Mouse (Mus musculus) limb, embryonic 11.5 days (tissue): ENCODE measurements around the gene Fuk. TPM values are rescaled to one million over a fixed set of nuclear protein-coding genes. Genes with fewer than 3 reads are reported as not detected.
"Not testable (repeated sequence)": the region's sequence is repeated elsewhere in the genome, so short reads cannot be mapped to it uniquely, and the experiment has no call there.

ENCODE experiments used
- ATAC-seq: fragments of 200-750 bp; cut with Nextera tagmentation; 2 replicates; pipeline ENCODE4 v1.8.0; 2017; ENCODE audit warnings: low read depth; ENCODE audit not compliant: insufficient number of reproducible peaks, low FRiP score, low TSS enrichment
- DNase-seq: peaks from one replicate; pipeline ENCODE4 v3.0.0-alpha.2; 2015; ENCODE audit warnings: low spot score
- H3K27ac ChIP-seq: fragments of 300-500 bp; sonication (generic); replicated peaks from 2 replicates; pipeline ENCODE4 v1.5.1; 2014; ENCODE audit warnings: low read depth, mild to moderate bottlenecking, low read length
- H3K27me3 ChIP-seq: fragments of 300-500 bp; sonication (generic); 2 replicates; pipeline ENCODE4 v1.6.1; 2014; ENCODE audit warnings: mild to moderate bottlenecking, low read length, mixed read lengths; ENCODE audit not compliant: control insufficient read depth, insufficient read depth
- H3K36me3 ChIP-seq: fragments of 300-500 bp; sonication (generic); 2 replicates; pipeline ENCODE4 v1.6.1; 2014; ENCODE audit warnings: mild to moderate bottlenecking, low read length, moderate library complexity, mixed read lengths; ENCODE audit not compliant: control insufficient read depth, insufficient read depth
- H3K4me1 ChIP-seq: fragments of 300-500 bp; sonication (generic); 2 replicates; pipeline ENCODE4 v1.6.1; 2014; ENCODE audit warnings: low read length, mixed read lengths; ENCODE audit not compliant: control insufficient read depth, insufficient read depth
- H3K4me2 ChIP-seq: fragments of 300-500 bp; sonication (generic); 2 replicates; pipeline ENCODE4 v1.6.1; 2014; ENCODE audit warnings: low read depth, mild to moderate bottlenecking, moderate library complexity; ENCODE audit not compliant: severe bottlenecking
- H3K4me3 ChIP-seq: fragments of 300-500 bp; sonication (generic); 2 replicates; pipeline ENCODE4 v1.5.1; 2014; ENCODE audit warnings: low read depth, low read length
- H3K9ac ChIP-seq: fragments of 300-500 bp; sonication (generic); 2 replicates; pipeline ENCODE4 v1.6.1; 2014; ENCODE audit warnings: mild to moderate bottlenecking, low read length
- H3K9me3 ChIP-seq: fragments of 300-500 bp; sonication (generic); 2 replicates; pipeline ENCODE4 v1.6.1; 2016; ENCODE audit warnings: low read length; ENCODE audit not compliant: control insufficient read depth
- WGBS: fragments of 180-500 bp; shearing (Covaris S2); extraction: QIAGEN DNeasy Blood & Tissue Kit; methylation state at CpG from one replicate; pipeline ENCODE4 v1.1.7; 2014; 5-methylcytosine and 5-hydroxymethylcytosine counted together
- polyA plus RNA-seq: library from polyadenylated mRNA; unstranded; fragments of >200 nt; fragmentation: Nextera tagmentation; extraction: Ambion mirVana; gene quantifications from 2 replicates; pipeline ENCODE4 v1.2.1, GENCODE M21; 2014

Gene Fuk
- polyA plus RNA-seq, 1 experiment from 2014 or later: 10.7 TPM

DNA sequence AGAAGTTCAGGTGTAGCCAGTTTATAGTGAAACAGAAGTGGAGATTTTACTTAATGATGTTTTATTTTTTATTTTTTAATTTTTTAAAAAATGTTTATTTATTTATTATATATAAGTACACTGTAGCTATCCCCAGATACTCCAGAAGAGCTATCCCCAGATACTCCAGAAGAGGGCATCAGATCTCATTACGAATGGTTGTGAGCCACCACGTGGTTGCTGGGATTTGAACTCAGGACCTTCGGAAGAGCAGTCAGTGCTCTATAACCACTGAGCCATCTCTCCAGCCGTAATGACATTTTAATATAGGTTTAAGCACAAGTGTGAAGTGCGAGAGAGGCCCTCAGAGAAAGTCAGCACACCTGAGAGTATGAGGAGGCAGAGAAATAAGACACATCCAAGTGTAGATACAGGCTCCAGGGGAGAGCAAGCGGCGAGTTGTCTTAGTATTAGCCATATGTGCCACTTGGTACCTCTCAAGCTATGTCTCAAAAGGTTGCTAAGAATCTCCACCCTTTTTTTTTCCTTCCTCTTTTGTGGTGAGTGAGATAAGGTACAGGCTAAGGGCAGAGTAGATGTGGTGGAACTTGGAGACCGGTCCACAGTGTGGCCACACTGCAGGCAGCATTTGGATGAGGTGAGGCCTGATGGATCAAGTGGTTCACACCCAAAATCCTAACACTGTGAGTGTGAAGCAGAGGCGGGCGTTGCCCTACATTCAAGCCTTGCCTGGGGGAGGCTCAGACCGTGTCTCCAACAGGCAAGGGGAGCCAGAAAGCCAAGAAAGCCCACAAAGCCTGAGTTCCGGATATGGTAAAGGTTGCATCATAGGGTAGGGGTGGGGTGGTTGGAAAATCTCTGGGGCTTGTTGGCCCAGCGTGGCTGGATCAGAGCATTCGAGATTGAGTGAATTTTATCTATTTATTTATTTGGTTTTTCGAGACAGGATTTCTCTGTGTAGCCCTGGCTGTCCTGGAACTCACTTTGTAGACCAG is 9.6 kb upstream of the Fuk start:
- H3K4me3 ChIP-seq: no peak overlapping the region
- H3K36me3 ChIP-seq: no peaks in the 10 kb centered on the region
- H3K4me1 ChIP-seq: no peaks in the 10 kb centered on the region
- H3K4me2 ChIP-seq: no peak overlapping the region
- whole genome bisulfite sequencing: 82% methylated on average over 15 of the region's 15 CpGs
- no peak overlapping the region for H3K9ac ChIP-seq
- ATAC-seq (no peak), DNase-seq (no peak)
- no peaks in the 10 kb centered on the region for H3K27me3 ChIP-seq
- H3K9me3 ChIP-seq: no peaks in the 10 kb centered on the region
- no peak overlapping the region for H3K27ac ChIP-seq

DNA sequence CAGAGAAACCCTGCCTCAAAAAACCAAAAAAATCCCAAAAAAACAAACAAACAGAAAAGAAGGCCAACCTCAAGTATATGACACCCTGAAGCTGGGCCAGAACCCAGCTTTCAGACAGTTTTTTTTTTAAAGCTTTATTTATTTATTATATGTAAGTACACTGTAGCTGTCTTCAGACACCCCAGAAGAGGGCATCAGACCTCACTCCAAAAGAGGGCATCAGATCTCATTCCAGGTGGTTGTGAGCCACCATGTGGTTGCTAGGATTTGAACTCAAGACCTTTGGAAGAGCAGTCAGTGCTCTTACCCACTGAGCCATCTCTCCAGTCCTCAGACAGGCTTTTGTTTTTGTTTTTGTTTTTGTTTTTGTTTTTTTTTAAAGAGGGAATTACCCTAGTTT is 7.6 kb upstream of the Fuk start:
- not testable (repeated sequence) for H3K27ac ChIP-seq, H3K4me1 ChIP-seq, H3K27me3 ChIP-seq, ATAC-seq, H3K36me3 ChIP-seq, H3K9ac ChIP-seq, H3K4me3 ChIP-seq, DNase-seq, H3K4me2 ChIP-seq, H3K9me3 ChIP-seq

- Histone ChIP-seq H3K27me3 (no peaks in the 10 kb centered on the region), H3K4me1 (no peaks in the 10 kb centered on the region), H3K9ac (no peak overlapping the region), H3K4me2 (no peak overlapping the region), H3K27ac (no peak overlapping the region), H3K36me3 (no peaks in the 10 kb centered on the region), H3K4me3 (no peak overlapping the region), H3K9me3 (no peaks in the 10 kb centered on the region)
- DNase-seq (no peak), ATAC-seq (no peak)
- WGBS: 91% methylated on average over 1 of the region's 1 CpGs
Measured at GRCm38 (mm10) chr8:110906682-110907081, 4.4 kb upstream of the Fuk start.

DNA sequence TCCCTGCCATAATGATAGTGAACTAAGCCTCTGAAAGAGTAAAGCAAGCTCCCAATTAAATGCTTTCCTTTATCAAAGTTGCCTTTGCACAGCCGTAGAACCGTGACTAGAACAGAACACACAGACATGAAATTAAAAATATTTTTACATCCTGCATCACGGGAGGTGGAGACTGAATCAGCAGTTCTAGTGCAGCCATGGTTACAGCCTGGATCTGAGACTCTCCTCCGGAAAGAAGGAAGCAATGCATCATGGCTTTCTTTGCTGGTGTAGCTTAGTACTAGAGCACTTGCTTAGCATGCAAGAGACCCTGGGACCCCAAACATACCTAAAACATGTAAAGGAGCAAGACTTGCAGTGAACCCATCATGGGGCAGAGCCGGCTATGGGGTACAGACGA is 3.1 kb upstream of the Fuk start:
- Histone ChIP-seq H3K9me3 (no peaks in the 10 kb centered on the region), H3K27me3 (no peaks in the 10 kb centered on the region), H3K9ac (no peak overlapping the region), H3K4me3 (no peak overlapping the region), H3K36me3 (no peaks in the 10 kb centered on the region), H3K4me2 (no peak overlapping the region), H3K27ac (no peak overlapping the region), H3K4me1 (no peaks in the 10 kb centered on the region)
- 84% methylated on average over 6 of the region's 6 CpGs for WGBS
- ATAC-seq: no peak
- no peak for DNase-seq

GRCm38 (mm10) chr8:110902579-110902965 is 284 bp upstream of the Fuk start:
- H3K36me3 ChIP-seq: no peaks in the 10 kb centered on the region
- 0 out of 2 replicates have a peak, but pooled peaks have one; percentile 5 for ATAC-seq
- H3K27me3 ChIP-seq: no peaks in the 10 kb centered on the region
- no peak for DNase-seq
- no peaks in the 10 kb centered on the region for H3K4me1 ChIP-seq
- peak overlapping the region; percentile 76 for H3K4me3 ChIP-seq
- peak overlapping the region; percentile 18; the same call in 1 of the 2 replicates for H3K4me2 ChIP-seq
- H3K27ac ChIP-seq: no peak overlapping the region
- WGBS: 73% methylated on average over 2 of the region's 2 CpGs
- no peaks in the 10 kb centered on the region for H3K9me3 ChIP-seq
- no peak overlapping the region for H3K9ac ChIP-seq

DNA sequence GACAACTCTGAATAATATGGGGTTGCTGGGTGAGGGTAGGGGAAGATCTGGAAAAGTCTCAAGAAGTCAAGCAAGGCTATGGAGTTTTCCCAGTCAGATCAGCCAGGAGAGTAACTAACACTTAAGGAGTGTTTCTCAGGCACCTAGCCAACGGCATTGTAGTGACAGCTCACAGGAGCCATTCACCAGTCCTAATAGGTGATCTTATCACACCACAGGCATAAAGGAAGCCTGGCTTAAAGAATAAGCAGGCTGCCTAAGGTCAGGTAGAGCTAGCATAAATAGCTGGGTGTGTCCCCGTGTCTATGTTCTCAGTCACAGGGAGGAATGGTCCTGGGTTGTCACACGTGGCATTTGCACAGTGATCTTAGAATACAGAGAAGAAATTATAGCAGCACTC is 1.2 kb downstream of the Fuk start:
- no peak overlapping the region for H3K9ac ChIP-seq
- no peak overlapping the region for H3K4me3 ChIP-seq
- H3K36me3 ChIP-seq: no peaks in the 10 kb centered on the region
- 71% methylated on average over 3 of the region's 3 CpGs for WGBS
- no peak overlapping the region for H3K4me2 ChIP-seq
- H3K9me3 ChIP-seq: no peaks in the 10 kb centered on the region
- no peak for DNase-seq
- no peak for ATAC-seq
- H3K27me3 ChIP-seq: no peaks in the 10 kb centered on the region
- no peak overlapping the region for H3K27ac ChIP-seq
- H3K4me1 ChIP-seq: no peaks in the 10 kb centered on the region

DNA sequence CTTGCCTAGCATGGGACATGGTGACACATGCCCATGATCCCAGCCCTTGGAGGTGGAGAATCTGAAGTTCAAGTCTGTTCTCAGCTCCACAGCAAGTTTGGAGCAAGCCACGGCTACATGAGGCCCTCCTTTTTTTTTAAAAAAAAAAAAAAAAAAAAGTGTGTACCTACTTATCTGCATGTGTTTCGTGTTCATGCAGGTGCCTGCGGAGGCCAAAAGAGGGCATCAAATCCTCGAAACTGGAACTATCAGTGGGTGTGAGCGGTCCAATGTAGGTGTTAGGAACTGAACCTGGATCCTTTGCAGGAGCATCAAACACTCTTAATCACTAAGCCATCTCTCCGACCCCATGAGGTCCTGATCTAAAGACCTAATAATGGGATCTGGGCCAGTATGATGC is 4.8 kb downstream of the Fuk start:
- WGBS: 92% methylated on average over 6 of the region's 6 CpGs

DNA sequence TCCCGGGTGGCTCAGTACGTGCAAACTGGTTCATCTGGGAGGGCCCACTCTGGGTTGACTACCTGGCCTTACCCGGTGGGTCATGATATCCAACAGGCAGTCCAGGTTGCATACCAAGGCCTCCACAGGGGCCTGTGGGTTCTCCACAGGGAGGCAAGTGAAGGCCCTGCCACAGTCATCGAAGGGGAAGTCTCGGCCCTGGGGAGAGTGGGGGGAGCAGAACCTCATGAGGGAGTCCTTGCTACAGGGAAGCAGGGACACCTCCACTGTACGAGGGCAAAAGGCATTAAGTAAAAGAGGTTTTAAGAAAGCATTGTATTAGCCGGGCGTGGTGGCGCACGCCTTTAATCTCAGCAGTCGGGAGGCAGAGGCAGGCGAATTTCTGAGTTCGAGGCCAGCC is 6.5 kb downstream of the Fuk start:
- Histone ChIP-seq H3K36me3 (no peaks in the 10 kb centered on the region), H3K27me3 (no peaks in the 10 kb centered on the region), H3K4me2 (no peak overlapping the region), H3K9me3 (no peaks in the 10 kb centered on the region), H3K4me1 (no peaks in the 10 kb centered on the region), H3K4me3 (no peak overlapping the region), H3K9ac (no peak overlapping the region), H3K27ac (no peak overlapping the region)
- ATAC-seq: no peak
- WGBS: 95% methylated on average over 13 of the region's 13 CpGs
- no peak for DNase-seq

More for the DNA sequence above, 4.8 kb downstream of the Fuk start:
- Histone ChIP-seq H3K36me3 (no peaks in the 10 kb centered on the region), H3K4me3 (no peak overlapping the region), H3K4me1 (no peaks in the 10 kb centered on the region), H3K9ac (no peak overlapping the region), H3K27me3 (no peaks in the 10 kb centered on the region), H3K27ac (no peak overlapping the region), H3K4me2 (no peak overlapping the region), H3K9me3 (no peaks in the 10 kb centered on the region)
- ATAC-seq (no peak), DNase-seq (no peak)
